14 mouse cellular contexts compared by ENCODE assay signal in genomic region chr4:153637989-153638388, GRCm38 (mm10).
DNase-seq lines count a peak whose midpoint lies in the region; ATAC-seq and TF ChIP-seq lines count a peak whose summit lies in the region.
"Had no signal": no experiment of that assay in that cellular context is flagged by ENCODE, and none has a peak within 500 bp of the region (broad histone marks: within the 10 kb centered on the region; RNA-seq: fewer than 3 reads in every experiment).

No protein-coding gene starts in this region.

- intact Hi-C loops in heart, postnatal 25 days (cut with DNase I) = no loop called here

- H3K4me1 ChIP-seq in kidney, postnatal 0 days (replicated peaks; ENCODE audit: insufficient read depth, low read length) = no peaks in the 10 kb centered on the region
- H3K4me1 ChIP-seq in kidney, embryonic 15.5 days = no peaks in the 10 kb centered on the region
- H3K4me1 ChIP-seq in limb, embryonic 11.5 days (ENCODE audit: control insufficient read depth, insufficient read depth, low read length) = no peaks in the 10 kb centered on the region
- H3K4me1 ChIP-seq: embryonic facial prominence, embryonic 12.5 days; intestine, embryonic 15.5 days had no signal

- H3K27ac ChIP-seq in kidney, postnatal 0 days = no peak overlapping the region
- H3K27ac ChIP-seq in kidney, embryonic 15.5 days = no peak overlapping the region
- H3K27ac ChIP-seq in limb, embryonic 11.5 days (replicated peaks; ENCODE audit: low read depth, low read length) = no peak overlapping the region
- H3K27ac ChIP-seq: embryonic facial prominence, embryonic 12.5 days; forebrain, embryonic 13.5 days; intestine, embryonic 15.5 days; stomach, postnatal 0 days had no signal

- no peak for TF ChIP-seq CTCF in kidney, postnatal 0 days (IDR thresholded peaks at IDR 0.05; ENCODE audit: low read depth)

- peak; percentile 49 for DNase-seq in kidney, postnatal 0 days (ENCODE audit: low spot score)
- DNase-seq in ZHBTc4 (ENCODE audit: low read depth, low spot score) = peak; percentile 42
- DNase-seq in embryo, embryonic 10.5 days (ENCODE audit: low spot score) = peak; percentile 57
- DNase-seq in limb, embryonic 11.5 days (ENCODE audit: low spot score) = peak; percentile 34
- no peak for DNase-seq in heart, postnatal 25 days (ENCODE audit: low spot score)
- DNase-seq: cerebellum, adult 8-10 months; gastrocnemius, postnatal 36 days; liver had no signal

- ATAC-seq in kidney, postnatal 0 days (replicated peaks; ENCODE audit: low FRiP score, low read depth) = no peak
- no peak for ATAC-seq in kidney, embryonic 15.5 days (replicated peaks; ENCODE audit: low FRiP score)
- no peak for ATAC-seq in limb, embryonic 11.5 days (ENCODE audit: insufficient number of reproducible peaks, low FRiP score, low TSS enrichment, low read depth)
- ATAC-seq in megakaryocyte progenitor cell, adult 5-6 weeks (replicated peaks; ENCODE audit: poor library complexity) = no peak
- ATAC-seq: forebrain, embryonic 13.5 days; intestine, embryonic 15.5 days had no signal

- WGBS in kidney, postnatal 0 days = 4% methylated on average over 1 of the region's 1 CpGs
- WGBS in kidney, embryonic 15.5 days = 0% methylated on average over 1 of the region's 1 CpGs
- WGBS in limb, embryonic 11.5 days = 0% methylated on average over 1 of the region's 1 CpGs

- no peaks in the 10 kb centered on the region for H3K27me3 ChIP-seq in kidney, postnatal 0 days (ENCODE audit: insufficient read depth, low read length)
- H3K27me3 ChIP-seq in kidney, embryonic 15.5 days = peaks cover 3% of the 10 kb centered on the region
- H3K27me3 ChIP-seq in limb, embryonic 11.5 days (ENCODE audit: control insufficient read depth, insufficient read depth, low read length) = no peaks in the 10 kb centered on the region
- H3K27me3 ChIP-seq: embryonic facial prominence, embryonic 12.5 days; intestine, embryonic 15.5 days had no signal

- H3K9me3 ChIP-seq in kidney, postnatal 0 days (replicated peaks; ENCODE audit: low read length) = no peaks in the 10 kb centered on the region
- no peaks in the 10 kb centered on the region for H3K9me3 ChIP-seq in kidney, embryonic 15.5 days (replicated peaks)
- no peaks in the 10 kb centered on the region for H3K9me3 ChIP-seq in limb, embryonic 11.5 days (ENCODE audit: control insufficient read depth, low read length)
- H3K9me3 ChIP-seq: embryonic facial prominence, embryonic 12.5 days; forebrain, embryonic 13.5 days; intestine, embryonic 15.5 days had no signal

- H3K4me3 ChIP-seq in kidney, postnatal 0 days (replicated peaks; ENCODE audit: low read depth, low read length) = no peak overlapping the region
- H3K4me3 ChIP-seq in kidney, embryonic 15.5 days (replicated peaks) = no peak overlapping the region
- no peak overlapping the region for H3K4me3 ChIP-seq in limb, embryonic 11.5 days (ENCODE audit: low read depth, low read length)
- H3K4me3 ChIP-seq: embryonic facial prominence, embryonic 12.5 days; forebrain, embryonic 13.5 days; intestine, embryonic 15.5 days had no signal

- no peak overlapping the region for H3K4me2 ChIP-seq in kidney, postnatal 0 days (ENCODE audit: low read length)
- no peak overlapping the region for H3K4me2 ChIP-seq in kidney, embryonic 15.5 days
- H3K4me2 ChIP-seq in limb, embryonic 11.5 days (ENCODE audit: low read depth, severe bottlenecking) = no peak overlapping the region
- H3K4me2 ChIP-seq: embryonic facial prominence, embryonic 12.5 days; forebrain, embryonic 13.5 days; intestine, embryonic 15.5 days had no signal

- no peaks in the 10 kb centered on the region for H3K36me3 ChIP-seq in kidney, postnatal 0 days (ENCODE audit: insufficient read depth, low read length)
- H3K36me3 ChIP-seq in kidney, embryonic 15.5 days = no peaks in the 10 kb centered on the region
- H3K36me3 ChIP-seq in limb, embryonic 11.5 days (ENCODE audit: control insufficient read depth, insufficient read depth, low read length) = no peaks in the 10 kb centered on the region
- H3K36me3 ChIP-seq: embryonic facial prominence, embryonic 12.5 days; intestine, embryonic 15.5 days had no signal

- H3K9ac ChIP-seq in kidney, postnatal 0 days (ENCODE audit: low read depth, low read length) = no peak overlapping the region
- H3K9ac ChIP-seq in kidney, embryonic 15.5 days = no peak overlapping the region
- no peak overlapping the region for H3K9ac ChIP-seq in limb, embryonic 11.5 days (ENCODE audit: low read length)
- H3K9ac ChIP-seq: embryonic facial prominence, embryonic 12.5 days; forebrain, embryonic 13.5 days; intestine, embryonic 15.5 days had no signal
